Mouse (Mus musculus) cortical plate, adult 2 months (tissue): ENCODE results near the gene Id1. TPM values are rescaled to one million over a fixed set of nuclear protein-coding genes. Genes with fewer than 3 reads are reported as not detected.

Experiments
- H3K27ac ChIP-seq: fragments of 200-500 bp; 2 replicates; pipeline ENCODE4 v1.5.1; 2012; ENCODE audit warnings: low read length, control low read depth, inconsistent platforms; ENCODE audit not compliant: insufficient read depth
- H3K4me1 ChIP-seq: fragments of 200-500 bp; 2 replicates; pipeline ENCODE4 v1.6.1; 2011; ENCODE audit warnings: low read length; ENCODE audit not compliant: control insufficient read depth, insufficient read depth
- H3K4me3 ChIP-seq: fragments of 200-500 bp; 2 replicates; pipeline ENCODE4 v1.5.1; 2011; ENCODE audit warnings: mild to moderate bottlenecking, low read length, control low read depth; ENCODE audit not compliant: insufficient read depth
- CTCF ChIP-seq: fragments of 200-500 bp; IDR thresholded peaks from 2 replicates; pipeline ENCODE4 v1.5.1; 2011; ENCODE audit warnings: mild to moderate bottlenecking, control low read depth, low read length; ENCODE audit not compliant: insufficient read depth; ENCODE audit errors: extremely low read depth
- POLR2A ChIP-seq: fragments of 200-500 bp; IDR thresholded peaks from 2 replicates; pipeline ENCODE4 v1.6.1; 2011; ENCODE audit warnings: mild to moderate bottlenecking, low read length, control low read depth; ENCODE audit not compliant: insufficient read depth; ENCODE audit errors: extremely low read depth
- polyA plus RNA-seq: library from polyadenylated mRNA; depleted of rRNA; stranded (reverse); fragments of >200 nt; gene quantifications from 2 replicates; pipeline ENCODE4 v1.2.3, GENCODE M21; 2012

The Id1 gene
- polyA plus RNA-seq, 1 experiment = 81.0 TPM

DNA sequence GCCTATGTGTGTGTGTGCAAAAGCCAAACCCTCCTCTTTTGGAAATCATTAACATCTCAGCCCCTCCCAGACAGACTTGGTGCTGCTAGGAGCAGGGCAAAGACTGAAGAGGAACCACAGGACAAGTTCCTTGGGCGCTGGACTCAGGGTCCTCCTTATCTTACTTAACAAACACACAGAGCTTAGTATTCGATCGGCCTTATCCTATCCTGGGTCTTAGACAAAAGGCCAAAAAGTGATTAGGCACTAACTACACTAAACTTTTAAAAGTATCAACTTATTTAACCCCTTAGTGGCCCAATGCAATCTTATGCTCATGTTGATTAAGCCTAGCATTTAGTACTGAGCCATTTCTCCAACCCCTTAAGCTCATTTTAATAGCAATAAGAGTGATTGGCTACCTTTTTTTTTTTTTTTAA lies 3.8 kb downstream of the Id1 start:
- no peak for TF ChIP-seq CTCF
- TF ChIP-seq POLR2A = no peak
- H3K4me1 ChIP-seq = peaks cover 1% of the 10 kb centered on the region
- no peak overlapping the region for H3K4me3 ChIP-seq
- peak overlapping the region; percentile 72 for H3K27ac ChIP-seq

DNA sequence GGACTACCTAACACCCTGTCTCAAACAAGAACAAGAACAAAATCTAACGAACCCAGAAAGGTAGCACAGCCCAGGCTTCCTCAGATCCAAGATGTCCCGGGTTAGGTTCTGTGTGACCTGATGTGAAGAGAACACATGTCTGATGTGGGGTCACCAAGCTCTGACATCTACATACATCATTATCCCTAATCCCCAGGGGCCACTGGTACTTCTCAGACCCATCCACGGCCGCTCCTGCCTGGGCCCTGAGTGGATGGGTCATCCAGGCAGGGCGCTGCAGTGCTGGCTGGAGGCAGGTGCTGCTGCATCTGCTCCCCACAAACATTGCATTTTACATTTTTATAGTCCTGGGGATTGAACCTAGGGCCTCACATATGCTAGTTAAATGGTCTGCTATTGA lies 4.4 kb downstream of the Id1 start:
- TF ChIP-seq POLR2A (no peak), CTCF (no peak)
- Histone ChIP-seq H3K4me3 (no peak overlapping the region), H3K4me1 (peaks cover 1% of the 10 kb centered on the region), H3K27ac (no peak overlapping the region)

DNA sequence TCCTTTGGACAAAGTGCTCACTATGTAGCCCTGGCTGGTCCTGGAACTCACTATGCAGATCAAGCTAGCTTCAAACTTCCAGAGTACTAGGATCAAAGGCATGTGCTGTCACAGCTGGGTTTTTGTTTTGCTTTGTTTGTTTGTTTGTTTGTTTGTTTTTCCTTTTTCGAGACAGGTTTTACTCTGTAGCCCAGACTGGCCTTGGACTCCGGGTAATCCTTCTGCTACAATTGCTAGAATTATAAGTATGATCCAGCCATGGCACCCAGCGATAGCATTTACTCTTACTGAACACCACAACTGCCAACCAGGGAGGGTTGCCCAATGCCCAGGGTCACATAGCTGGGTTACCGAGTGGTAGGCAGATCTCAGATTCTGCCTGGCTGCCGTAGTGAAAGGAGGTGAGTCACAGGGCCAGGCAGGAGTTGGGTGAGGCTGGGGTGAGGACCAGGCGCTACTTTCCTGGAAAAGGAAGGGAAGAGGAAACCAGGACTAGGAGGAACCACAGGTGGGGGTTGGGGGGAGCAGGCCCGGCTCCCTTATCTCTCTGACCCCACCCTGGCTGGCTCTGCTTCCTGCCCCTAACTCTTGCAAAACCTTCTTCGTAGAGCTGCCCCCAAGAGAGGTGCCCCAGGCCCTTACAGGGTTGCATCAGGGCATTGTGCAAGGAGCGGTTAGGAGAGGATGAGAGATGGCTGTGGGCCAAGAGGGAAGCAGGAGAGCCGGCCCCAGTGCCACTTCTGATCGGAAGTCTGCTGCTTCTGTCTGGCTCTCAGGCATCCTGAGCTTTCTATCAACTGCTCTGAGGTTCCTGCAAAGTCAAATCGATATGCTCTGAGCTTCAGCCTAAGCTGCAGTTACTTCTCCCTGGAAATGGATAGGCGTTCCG lies 5.3 kb downstream of the Id1 start:
- no peak for TF ChIP-seq POLR2A
- no peak for TF ChIP-seq CTCF
- Histone ChIP-seq H3K27ac (peak overlapping the region; percentile 58; the same call in 1 of the 2 replicates), H3K4me3 (no peak overlapping the region), H3K4me1 (peaks cover 1% of the 10 kb centered on the region)

DNA sequence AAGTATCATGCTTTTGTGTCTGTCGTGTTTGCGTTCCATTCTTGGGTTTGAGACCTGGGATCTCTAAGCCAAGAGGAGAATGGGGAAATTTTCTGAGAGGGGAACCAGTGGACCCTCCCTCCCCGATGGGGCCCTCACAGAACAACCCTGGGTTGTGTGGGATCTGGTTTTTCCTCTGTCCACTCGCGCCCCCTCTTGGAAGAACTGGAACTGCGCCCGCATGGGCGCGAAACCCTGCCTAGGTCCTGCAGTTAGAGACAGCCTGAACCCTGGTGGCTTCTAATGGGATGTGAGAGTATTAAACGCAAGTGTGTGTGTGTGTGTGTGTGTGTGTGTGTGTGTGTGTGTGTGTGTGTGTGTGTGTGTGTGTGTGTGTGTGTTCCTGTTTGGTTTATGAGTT lies 6.4 kb downstream of the Id1 start:
- TF ChIP-seq CTCF = peak; percentile 33; the same call in 1 of the 2 replicates
- TF ChIP-seq POLR2A = no peak
- Histone ChIP-seq H3K4me3 (no peak overlapping the region), H3K4me1 (no peaks in the 10 kb centered on the region; the same call in 1 of the 2 replicates), H3K27ac (0 out of 2 replicates have a peak overlapping the region, but pooled peaks have one; percentile 36)

DNA sequence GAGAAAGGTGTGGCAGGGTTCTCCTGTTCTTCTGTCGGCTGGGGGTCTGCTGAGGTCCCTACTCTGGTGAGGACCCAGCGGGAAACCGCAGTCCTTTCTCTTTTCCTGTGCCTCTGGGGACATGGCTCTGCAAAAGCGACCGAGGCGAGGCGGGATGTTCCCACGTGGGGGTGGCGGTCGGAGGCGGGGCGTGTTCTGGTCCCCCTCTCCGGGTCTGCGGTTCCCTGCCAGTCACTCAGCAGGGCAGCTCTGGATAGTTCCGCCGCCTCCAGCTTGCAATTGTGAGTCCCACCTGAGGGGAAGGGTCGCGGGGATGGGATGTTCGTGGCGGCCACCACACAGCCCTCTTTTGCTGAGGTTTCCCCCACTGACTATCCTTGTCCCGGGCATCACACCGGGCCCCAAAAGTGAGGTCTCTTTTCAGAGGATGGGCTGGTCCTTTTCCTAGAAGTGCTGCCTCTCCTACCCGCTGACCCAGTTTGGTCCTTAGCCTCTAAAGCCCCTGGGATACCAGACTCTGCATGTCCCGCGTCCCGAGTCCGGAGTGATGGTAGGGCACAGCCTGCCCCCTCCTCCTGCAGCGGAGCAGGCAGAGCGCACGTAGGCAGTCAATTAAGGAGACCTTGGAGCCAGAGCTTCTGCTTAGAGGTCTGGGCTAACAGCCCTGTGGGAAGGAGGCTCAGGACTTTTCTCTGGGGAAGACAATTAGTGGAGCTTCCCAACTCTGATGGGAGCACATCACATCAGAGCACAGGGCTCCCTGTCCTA lies 18.1 kb downstream of the Id1 start, which contains the start of gene Cox4i2:
Gene Cox4i2 (plus strand): TSS at position 230 of the 768 bp plus-strand sequence.
- no peak for TF ChIP-seq CTCF
- Histone ChIP-seq H3K27ac (no peak within 1 kb of the TSS), H3K4me1 (no peaks in the 10 kb centered on the region), H3K4me3 (no peak within 1 kb of the TSS)

DNA sequence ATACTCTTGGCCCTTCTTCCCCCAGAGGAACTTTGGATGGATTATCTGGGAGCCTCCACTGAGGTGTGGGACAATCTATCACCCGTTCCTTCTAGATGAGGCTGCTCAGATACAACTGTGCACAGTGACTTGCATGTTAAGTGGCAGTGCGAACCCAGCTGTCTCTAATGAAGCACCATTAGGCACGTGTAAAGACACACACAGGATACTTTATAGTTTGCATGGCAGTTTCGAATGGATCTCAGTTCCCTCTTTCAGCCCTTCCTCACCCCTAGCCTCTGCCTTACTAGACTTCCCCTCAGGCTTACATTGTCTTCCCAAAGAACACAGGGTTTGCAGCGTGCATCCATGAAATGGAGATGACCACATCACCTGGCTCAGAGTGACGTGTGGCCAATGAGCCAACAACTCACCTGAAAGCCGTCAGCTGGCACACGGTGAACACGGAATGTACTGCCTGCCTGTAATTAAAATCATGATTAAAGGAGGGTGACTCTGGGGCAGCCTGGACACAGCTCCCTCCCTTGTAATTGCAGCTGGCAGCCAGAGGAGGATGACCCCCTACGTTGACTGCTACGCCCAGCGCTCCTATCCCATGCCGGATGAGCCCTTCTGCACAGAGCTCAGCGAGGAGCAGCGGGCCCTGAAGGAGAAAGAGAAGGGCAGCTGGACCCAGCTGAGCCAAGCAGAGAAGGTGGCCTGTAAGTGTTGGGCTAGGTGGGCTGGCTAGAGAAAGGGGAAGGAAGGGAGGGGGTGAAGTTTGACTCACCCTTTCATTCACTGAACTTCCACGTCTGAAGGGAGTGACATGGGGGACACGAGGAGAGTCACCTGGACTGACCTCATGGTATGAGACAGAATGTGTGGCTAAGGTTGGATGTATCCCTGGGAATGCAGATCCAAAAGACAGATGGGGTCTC lies 20.7 kb downstream of the Id1 start:
- no peaks in the 10 kb centered on the region for H3K4me1 ChIP-seq

DNA sequence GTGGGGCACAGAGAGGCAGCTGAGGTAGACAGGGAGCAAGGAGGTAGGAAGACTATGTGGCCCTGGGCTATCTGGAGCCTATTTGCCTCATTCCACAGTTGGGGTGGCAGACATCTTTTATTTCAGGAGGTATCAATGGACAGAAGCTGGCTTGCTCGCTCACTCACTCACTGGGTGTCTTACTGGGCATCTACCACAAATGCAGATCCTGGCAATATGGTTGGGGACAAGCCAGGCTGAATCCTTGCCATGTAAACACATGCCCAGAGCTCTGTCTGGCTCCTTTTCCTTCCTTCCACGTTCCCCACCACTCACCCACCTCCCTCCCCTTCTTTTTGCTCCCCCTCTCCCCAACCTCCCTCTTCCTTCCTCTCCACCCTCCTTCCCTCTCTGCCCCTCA lies 21.4 kb downstream of the Id1 start:
- no peak overlapping the region for H3K27ac ChIP-seq
- TF ChIP-seq CTCF (no peak), POLR2A (no peak)
- no peak overlapping the region for H3K4me3 ChIP-seq
- H3K4me1 ChIP-seq = no peaks in the 10 kb centered on the region

More for the DNA sequence above, 20.7 kb downstream of the Id1 start:
- no peak overlapping the region for H3K4me3 ChIP-seq
- TF ChIP-seq POLR2A (no peak), CTCF (no peak)
- H3K27ac ChIP-seq = no peak overlapping the region

DNA sequence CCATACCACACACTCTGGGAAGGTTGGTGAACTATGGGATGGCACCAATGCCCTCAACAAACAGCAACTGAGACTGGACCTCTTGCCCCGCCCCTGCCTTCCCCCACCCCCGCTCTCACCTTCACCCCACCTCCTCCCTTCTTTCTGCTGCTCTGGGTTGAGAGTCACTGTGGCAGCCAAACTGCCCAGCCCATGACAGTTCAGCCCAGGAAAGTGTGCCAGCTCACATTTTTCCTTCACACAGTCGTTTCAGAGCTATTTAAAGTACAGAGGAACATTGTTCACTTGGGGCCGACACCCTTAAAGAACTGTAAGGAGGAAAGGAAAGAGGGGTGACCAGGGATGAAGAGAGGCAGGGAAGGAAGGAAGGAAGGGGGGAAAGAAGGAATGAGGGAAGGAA lies 22.3 kb downstream of the Id1 start:
- TF ChIP-seq CTCF (no peak), POLR2A (no peak)
- Histone ChIP-seq H3K4me1 (no peaks in the 10 kb centered on the region), H3K27ac (no peak overlapping the region), H3K4me3 (no peak overlapping the region)

DNA sequence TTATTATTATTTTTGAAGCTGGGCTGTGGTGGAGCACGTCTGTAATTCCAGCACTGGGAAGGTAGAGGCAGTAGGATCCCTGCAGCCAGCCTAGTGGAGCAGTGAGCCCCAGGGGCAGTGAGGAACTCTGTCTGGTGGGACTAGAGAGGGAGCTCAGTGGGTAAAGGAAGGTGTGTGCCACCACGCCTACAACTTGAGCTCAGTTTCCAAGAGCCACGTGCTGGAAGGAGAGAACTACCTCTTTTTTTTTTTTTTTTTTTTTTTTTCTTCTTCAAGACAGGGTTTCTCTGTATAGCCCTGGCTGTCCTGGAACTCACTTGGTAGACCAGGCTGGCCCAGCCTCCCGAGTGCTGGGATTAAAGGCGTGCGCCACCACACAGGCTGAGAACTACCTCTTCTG lies 27.3 kb downstream of the Id1 start:
- Histone ChIP-seq H3K27ac (no peak overlapping the region), H3K4me3 (no peak overlapping the region), H3K4me1 (no peaks in the 10 kb centered on the region)
- TF ChIP-seq CTCF = no peak
- TF ChIP-seq POLR2A = no peak
